Mouse (Mus musculus): Measurements from ENCODE around the gene Otos.

The Otos gene

DNA sequence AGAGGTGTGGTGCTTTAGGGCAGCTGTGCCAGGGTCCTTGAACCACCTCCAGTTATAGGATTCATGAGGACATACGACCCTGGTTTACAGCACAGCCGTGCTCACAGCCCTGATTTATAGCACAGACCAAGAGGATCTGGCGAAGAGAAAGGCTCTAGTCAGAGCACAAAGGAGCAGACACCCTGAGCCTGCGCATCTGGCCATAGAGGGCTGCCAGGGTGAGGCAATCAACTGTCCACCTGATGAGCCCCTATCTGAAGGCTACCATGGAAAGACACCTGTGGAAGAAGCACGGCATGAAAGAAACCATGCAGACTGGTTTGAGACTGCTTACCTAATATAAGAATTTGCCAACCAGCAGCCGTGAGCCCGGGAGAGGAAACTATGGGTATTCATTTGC is 2.0 kb downstream of the Otos start:
- DNase-seq (ENCODE audit: low spot score), result no peak

DNA sequence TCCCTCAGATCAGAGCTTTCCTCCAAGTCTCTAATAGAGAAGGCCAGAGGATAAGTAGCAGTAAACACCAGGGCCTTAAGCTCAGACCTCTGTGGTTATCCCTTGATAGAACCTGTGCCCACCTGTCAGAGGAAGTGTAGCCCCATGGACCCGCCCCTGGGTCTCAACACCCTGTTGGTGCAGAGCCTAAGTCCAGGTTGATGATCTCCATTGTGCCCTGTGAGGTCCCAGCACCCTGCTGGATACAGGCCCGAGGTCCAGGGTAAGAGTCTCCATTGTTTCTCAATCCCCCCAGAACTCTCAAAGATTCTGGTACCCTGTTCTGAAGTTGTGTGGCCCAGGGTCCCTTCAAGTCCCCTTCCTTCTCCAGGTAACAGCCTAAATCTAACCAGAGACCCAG is 2.5 kb downstream of the Otos start:
- DNase-seq (ENCODE audit: low spot score), result no peak

DNA sequence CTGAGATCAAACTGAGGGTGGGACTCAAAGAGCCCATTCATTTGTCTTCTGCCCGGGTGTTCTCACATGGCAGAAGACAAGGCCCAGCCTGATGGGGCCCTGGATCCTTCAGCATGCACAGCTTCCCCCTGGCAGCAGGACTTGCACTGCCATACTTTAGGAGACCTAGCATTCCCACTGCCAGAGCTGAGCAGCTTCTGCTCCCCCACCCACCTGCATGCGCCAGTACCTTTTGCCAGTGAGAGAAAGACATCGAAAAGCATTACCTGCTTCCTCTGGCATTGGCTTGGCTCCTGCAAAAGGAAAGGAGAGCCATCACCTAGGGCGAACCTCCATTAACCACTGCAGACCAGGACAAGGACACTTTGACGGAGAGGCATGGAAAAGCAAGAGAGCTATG is 3.7 kb downstream of the Otos start:
- DNase-seq (ENCODE audit: low spot score), result no peak

DNA sequence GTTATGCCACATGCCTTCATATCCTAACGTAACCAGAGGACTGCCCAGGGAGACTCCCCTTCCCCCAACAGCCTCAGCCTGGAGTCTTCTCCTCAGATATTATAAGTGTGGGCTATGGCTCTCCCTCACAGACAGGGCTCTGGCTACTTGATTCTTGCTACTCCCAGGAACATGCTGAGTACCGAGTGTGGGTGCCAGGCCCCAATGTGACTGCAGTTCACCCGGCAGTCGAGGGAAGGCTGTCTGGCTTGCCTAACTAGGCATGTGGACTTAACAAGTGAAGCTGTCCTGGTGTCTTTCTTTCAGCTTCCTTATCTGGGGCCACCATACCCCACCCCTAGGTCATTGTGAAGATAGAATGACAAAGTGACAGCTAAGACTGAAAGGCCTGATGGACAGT is 5.0 kb downstream of the Otos start:
- no peak for DNase-seq (ENCODE audit: low spot score)

DNA sequence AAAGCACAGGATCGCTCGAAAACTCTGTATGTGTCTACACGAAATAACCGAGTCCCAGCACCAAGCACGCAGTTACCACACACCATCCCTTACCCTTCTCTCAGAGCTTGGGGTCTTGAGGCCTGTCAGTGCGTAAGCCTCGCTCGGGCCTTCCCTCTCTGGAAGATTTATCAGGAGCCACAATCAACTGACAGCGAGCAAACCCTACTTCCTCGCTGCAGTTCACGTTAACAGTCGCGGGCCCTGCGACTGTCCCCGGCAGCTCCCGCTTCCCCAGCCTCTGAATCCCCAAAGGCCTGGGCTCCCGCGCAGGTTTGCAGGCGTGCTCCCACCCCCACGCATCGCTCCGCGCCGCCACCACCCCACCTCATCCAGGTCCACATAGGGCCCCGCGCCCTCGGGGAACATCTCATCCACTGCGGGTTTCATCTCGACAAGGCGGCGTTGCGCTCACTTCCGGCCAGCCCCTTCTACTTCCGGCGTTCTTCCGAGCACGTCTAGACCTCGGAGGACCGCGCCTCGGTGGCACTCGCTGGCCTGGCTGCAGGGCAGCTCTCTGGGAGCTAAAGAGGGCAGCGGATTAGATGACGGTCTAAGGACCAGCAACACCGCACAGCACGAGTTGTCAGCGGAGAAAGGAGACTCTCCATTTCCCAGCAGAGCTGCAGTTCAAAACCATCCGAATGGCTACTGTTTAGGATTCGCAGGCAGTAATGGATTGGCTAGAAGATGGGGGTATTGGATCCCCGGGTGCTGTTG is 6.9 kb downstream of the Otos start, which contains the start of gene Cops9:
Cops9 (minus strand) TSS at position 472 of the 759 bp plus-strand sequence.
- peak; percentile 98 for DNase-seq (ENCODE audit: low spot score)

DNA sequence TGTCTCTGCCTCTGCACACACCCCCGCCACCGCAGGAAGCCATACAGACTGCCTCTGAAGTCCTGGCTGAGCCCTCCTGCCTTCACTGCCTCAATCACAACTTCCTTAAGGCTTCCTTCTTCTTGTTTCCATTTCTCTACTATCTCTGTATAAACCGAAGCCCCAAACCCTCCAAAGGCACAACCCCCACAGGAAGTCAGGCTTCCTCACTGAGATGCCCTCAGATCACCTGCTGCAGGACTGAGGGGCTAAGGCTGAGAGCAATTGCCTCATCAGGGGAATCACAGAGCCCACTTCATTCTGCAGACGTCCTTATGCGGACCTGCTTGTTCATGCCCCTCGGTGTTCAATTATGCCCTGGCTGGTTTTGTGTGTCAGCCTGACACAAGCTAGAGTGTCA is 8.2 kb downstream of the Otos start:
- DNase-seq (ENCODE audit: low spot score), result no peak

DNA sequence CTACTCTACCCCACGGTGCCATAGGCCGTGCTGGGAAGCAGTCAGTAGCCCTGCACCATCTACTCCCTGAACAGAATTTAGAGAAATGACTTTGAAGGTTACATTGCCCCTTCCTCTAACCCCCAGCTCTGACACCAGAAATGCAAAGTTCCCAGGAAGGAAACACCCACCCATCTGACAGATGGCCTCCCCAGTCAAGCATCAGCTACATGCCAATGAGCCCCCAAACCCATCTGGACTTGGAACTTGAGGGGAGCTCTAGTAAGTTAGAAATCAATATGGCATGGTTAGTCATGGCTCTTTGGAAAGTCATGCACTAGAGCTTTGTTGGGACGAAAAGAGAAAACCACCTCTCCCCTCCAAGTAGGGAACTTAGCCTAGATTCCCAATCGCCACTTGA is 9.9 kb downstream of the Otos start:
- DNase-seq (ENCODE audit: low spot score), result no peak

DNA sequence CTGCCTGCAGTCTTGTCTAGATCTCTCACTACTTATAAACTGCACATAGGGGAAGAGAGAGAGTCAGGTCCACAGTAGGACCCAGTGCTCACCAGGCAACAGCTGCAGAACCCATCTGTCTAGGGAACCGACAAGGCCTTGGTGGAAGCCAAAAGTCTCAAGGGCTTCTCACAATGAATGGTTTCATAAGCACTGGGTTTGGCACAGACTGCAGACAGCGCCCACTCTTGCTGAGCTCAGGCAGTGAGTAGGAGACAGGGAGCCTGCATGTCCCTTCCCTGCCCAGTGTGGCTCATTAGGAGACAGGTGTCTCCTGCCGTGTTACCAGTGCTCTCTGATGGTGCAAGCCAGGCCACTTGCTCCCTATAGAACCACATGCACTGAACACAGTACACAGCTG is 10.5 kb downstream of the Otos start:
- no peak for DNase-seq (ENCODE audit: low spot score)

DNA sequence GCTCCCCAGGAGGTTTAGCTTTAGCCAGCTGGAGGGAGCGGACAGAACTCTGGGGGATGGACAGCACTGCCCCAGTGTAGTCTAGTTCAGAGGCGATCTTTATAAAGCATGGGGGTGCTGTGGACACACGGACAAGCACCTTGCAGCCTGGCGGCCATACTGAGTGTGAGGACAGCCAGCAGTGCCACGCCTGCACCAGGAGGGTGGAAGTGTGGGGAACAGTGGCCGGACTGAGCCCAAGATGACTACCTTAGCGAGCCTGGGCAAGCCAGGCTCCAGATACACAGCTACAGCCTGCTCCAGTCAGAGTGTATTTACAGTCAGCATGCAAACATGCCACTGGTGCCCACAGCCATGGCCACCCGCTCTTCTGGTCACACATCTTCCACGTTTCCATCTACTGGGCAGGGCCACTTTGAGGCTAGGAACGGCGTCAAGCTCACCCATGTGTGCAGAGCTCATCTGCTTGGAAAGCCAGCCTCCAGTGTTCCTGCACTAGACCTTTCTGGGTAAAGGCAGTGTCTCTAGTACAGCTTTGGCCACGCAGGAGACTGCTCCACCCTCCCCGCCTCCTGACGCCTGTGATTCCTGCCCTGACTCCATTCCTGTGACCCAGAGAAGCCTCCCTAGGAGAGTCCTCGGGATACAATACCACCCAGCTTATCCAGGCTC is 11.0 kb downstream of the Otos start:
- DNase-seq (ENCODE audit: low spot score), result no peak

DNA sequence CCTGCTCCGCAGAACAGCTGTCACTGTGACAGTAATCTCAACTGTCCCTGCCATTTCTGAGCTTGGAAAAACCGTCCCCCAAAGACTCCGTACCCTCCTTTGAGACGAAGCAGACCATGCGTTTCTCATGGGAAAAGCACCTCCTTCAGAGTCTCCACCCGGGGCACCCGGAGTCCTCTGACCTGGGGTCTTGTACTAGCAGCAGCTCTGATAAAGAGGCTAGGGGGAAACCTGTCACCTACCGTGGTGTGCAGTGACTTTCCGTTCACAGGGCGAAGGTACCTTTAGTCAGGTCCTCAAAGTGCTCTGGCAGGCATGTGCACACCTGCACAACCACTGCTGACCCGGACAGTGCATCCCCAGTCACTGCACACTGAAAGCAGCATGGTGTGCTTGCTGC is 12.0 kb downstream of the Otos start:
- DNase-seq (ENCODE audit: low spot score), result no peak

DNA sequence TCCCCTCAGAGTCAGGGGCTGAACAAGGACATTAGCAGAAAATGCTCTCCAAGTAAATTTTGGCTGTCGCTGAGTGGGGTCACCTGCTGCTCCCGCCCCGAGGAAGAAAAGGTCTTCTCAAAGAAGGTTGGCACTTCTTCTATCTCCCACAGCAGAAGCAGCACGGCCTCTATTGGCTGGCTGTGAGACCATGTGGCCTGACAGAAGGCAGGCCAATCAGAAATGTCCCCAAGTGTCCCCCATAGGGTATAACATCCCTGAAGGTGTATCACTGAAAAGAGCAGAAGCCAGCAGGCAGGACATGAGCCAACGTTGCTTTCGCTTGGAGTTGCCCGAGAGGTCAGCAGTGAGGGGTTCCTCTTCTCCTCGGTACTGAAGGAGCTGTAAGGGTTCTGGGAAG is 12.6 kb downstream of the Otos start:
- no peak for DNase-seq (ENCODE audit: low spot score)

DNA sequence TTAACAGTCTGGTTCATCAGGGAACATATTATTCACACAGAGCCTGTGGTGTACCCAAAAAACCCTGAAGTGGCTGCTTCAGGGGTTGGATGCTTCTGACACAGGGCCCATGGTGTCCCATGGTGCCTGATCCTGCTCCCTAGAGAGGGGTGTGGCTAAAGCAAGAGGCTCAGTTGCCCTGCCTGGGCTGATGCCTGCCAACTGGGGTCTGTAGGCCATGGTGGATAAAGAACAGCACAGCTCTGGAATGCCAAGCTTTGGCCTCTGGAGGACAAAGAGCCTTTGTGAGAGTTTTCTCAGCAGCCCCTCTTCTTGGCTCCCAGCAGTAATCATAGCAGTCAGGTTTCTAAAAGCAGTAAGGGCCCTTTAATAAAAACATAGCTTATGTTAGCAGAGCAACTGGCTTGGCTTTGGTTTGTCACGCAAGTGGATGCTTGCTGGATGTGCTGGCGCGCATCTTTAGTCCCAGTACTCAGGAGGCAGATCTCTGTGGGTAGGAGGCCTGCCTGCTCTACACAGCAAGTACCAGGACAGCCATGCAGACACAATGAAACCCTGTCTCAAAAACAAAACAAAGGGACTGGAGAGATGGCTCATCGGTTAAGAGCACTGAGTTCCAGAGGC is 13.6 kb downstream of the Otos start:
- peak; percentile 9 for DNase-seq (ENCODE audit: low spot score)

DNA sequence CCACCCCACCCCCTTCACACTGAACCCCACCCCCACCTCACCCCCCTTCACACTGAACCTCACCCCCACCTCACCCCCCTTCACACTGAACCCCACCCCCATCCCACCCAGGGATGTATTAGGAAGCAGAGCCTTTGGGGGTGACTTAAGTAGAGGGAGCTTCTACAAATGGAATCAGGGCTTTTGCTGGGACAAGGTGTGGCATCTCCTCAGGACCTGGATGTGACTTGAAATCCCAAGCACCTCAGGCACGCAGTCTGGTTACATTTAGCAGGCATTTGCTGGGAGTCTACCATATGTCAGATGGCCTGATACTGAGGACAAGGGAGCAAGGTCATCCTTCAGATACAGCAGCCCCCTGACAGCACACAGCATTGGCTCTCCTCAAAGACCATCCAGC is 14.1 kb downstream of the Otos start:
- no peak for DNase-seq (ENCODE audit: low spot score)

DNA sequence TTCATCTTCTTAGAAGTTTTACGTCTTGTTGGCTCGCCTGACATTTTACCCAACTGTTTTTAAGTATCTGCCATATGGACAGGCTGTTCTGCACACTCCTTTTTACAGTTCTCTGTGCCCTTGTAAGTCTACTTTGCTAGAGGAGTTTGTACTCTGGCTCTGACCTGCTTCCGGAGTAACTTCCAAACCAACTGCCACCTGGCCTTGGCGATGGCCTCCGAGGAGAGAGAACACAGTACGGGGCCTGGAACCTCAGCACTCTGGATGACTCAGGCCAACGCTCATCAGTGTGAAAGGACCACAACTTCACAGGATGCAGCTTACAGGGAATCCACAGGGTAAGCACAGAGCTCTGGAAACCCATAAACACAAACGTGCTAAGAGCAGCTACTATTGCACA is 14.9 kb downstream of the Otos start:
- no peak for DNase-seq (ENCODE audit: low spot score)

DNA sequence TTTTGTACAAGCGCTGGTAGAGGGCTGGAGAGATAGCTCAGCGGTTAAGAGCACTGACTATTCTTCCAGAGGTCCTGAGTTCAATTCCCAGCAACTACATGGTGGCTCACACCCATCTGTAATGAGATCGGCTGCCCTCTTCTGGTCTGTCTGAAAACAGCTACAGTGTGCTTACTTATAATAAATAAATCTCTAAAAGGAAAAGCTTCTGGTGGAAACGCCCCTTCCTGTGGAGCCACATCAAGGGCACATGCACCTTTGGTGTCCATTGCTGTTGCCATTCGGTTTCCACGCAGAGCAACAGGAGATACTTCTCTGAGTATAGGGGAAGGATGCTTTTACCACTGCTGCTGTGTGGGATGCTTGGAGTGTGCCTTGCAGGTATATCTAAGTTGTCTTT is 15.7 kb downstream of the Otos start:
- DNase-seq (ENCODE audit: low spot score), result no peak

DNA sequence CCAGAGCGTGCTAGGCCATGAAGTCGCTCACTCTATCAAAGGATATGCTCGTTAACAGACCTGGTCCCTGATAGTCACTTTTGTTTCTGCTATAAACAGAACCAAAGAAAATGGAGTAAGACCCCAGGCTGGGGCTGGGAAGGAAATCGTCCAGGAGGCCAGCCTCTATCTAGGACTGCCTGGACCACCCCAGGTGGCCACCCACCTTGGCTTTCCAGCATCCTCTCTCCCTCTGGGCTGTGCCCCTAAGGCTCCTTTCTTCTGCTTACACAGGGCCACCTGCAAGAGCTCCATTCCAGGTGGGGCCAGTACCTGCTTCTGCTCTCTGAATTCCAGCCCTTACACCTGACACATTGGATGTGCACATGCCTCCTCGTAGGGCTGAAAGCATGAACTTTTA is 16.4 kb downstream of the Otos start:
- DNase-seq (ENCODE audit: low spot score), result no peak

DNA sequence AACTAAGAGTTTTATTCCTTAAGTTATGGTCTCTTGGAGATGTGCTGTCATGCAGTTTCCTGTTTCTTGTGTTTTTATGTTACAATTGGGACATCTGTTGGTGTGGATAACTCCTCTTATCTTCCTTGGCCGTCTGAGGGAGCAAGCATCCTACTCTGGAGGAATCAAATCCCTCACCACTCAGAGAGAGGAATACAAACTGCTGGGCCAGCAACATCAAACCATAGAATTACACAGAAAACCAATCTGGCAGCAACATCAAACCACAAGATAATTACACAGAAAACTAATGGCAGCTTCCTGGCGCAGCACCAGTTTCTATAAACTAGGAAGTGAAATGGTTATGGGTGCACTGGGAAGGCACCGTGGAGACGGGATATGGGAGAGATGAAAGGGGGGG is 20.4 kb downstream of the Otos start:
- no peak for DNase-seq (ENCODE audit: low spot score)

DNA sequence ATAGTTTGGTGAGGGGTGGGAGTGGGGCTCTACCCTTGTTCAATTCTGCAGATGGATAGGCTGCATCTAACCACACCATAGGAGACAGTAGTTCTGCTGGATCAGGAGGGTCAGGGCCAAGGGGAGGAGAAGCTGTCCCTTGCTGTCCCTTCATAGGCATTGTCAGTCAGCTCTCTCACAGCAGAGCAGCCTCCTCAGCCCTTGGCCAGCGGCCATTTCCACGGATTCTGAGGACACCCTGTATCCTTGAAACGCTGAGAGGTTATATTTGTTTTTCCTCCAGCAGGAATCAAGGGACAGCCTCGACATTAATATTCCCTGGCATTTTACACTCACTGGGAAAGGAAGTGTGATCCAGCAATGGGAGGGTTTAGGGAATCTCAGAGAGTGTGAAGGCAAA is 30.3 kb downstream of the Otos start:
- DNase-seq (ENCODE audit: low spot score), result no peak

DNA sequence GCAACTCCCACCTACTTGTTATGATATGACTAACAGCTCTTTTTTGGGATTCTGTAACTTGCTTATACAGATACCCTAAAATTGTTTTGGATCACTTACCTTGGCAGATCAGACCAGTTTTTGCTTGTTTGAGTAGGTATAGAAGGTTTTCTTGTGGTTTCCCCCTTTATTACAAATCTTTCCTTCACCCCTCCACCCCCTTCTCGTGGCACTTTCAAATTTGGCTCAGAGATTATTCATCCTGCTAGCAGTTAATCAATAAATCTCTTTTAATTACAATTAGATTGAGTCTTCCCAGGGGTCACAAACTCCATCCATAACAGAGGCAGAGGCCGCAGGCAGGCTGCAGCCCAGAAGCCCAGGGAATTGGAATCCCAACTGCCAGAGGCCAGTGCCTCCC is 31.2 kb downstream of the Otos start, which contains the start of gene Olfr12:
Olfr12 (plus strand) TSS at position 301 of the 400 bp plus-strand sequence.
- DNase-seq (ENCODE audit: low spot score), result no peak

DNA sequence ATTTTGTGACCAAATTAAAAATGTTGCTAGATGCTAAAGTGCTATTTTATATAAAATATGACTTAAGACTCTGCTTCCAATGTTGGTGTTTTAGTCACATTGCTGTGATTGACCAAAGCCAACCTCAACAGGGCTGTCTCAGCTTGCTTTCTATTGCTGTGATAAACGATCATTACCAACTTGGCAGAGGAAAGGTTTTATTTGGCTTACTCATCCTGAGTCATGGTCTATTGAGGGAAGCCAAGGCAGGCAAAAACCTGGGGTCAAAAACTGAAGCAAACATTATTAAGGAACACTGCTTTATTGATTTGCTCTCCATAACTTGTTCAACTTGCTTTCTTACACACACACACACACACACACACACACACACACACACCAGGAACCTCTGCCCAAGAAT is 32.6 kb downstream of the Otos start:
- no peak for DNase-seq (ENCODE audit: low spot score)

DNA sequence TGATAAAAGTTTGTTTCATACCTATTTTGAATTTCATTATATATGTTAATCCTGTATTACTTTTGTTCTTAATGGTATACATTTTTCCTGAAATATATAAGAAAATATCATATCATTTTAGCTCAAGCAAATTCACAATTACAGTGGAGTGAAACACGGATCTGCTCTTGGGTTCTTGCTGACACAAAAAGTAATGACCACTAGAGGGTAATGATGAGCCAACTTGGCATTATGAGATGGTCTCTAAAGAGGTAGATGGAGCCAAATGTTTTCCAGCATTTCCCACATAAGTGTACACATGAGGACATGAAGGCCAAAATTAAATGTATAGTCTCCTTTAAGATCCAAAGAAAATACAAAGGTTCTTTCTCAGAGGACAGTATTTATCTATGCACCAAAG is 34.1 kb downstream of the Otos start:
- DNase-seq (ENCODE audit: low spot score), result peak; percentile 53

DNA sequence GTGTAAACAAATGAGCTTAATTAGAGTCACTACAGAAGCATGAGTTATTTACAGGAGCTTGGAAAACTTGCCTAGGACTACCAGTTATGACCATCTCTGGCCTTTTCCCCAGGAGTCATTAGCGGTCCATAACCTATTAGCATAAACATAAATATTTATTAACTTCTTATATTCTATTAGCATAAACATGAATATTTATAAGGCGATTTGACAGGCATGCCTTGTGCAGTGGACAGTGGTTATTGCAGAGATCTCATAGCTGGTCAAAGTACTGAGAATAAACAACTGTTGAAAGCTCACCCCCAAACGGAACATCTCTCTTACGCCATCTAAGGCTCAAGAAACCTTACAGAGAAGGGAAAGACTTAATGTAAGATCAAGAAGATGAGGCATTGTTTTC is 35.5 kb downstream of the Otos start:
- DNase-seq (ENCODE audit: low spot score), result no peak

DNA sequence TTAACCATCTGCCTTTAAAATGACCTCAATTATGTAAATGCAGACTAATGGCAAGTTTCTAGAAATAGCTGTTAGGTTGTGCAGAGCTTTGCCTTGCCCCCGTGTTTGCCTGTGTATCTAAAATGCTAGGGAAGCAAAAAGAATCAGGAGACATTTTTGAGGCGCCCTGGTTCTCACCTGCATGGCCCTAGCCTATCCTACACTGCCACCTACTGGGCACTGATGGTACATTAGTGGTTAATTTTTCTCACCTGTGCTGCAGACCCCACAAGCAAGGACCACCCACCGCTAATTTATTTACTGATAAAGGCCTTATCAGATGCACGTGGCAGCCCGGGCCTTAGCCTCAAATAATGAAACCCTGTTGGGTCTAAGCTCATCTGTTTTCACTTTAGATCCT is 37.6 kb downstream of the Otos start:
- DNase-seq (ENCODE audit: low spot score), result peak; percentile 77

Measured in embryo, embryonic 10 days (tissue).